Mouse (Mus musculus) forebrain, embryonic 12.5 days (tissue): Measurements from ENCODE around the gene Psmd1. TPM values are rescaled to one million over a fixed set of nuclear protein-coding genes. Genes with fewer than 3 reads are reported as not detected.

ENCODE experiments used
- ATAC-seq: fragments of 200-750 bp; cut with Nextera tagmentation; 2 replicates; pipeline ENCODE4 v1.8.0; 2017; ENCODE audit warnings: moderate TSS enrichment; ENCODE audit not compliant: low FRiP score
- H3K27ac ChIP-seq: fragments of 300-500 bp; sonication (generic); 2 replicates; pipeline ENCODE4 v1.5.1; 2016; ENCODE audit warnings: mild to moderate bottlenecking
- H3K27me3 ChIP-seq: fragments of 300-500 bp; sonication (generic); 2 replicates; pipeline ENCODE4 v1.6.1; 2016; ENCODE audit warnings: mild to moderate bottlenecking
- H3K36me3 ChIP-seq: fragments of 300-500 bp; sonication (generic); replicated peaks from 2 replicates; pipeline ENCODE4 v1.6.1; 2016; ENCODE audit warnings: mild to moderate bottlenecking
- H3K4me1 ChIP-seq: fragments of 300-500 bp; sonication (generic); 2 replicates; pipeline ENCODE4 v1.6.1; 2016
- H3K4me2 ChIP-seq: fragments of 300-500 bp; sonication (generic); 2 replicates; pipeline ENCODE4 v1.6.1; 2016; ENCODE audit warnings: mild to moderate bottlenecking, moderate library complexity
- H3K4me3 ChIP-seq: fragments of 300-500 bp; sonication (generic); replicated peaks from 2 replicates; pipeline ENCODE4 v1.5.1; 2016; ENCODE audit warnings: mild to moderate bottlenecking
- H3K9ac ChIP-seq: fragments of 300-500 bp; sonication (generic); 2 replicates; pipeline ENCODE4 v1.6.1; 2016; ENCODE audit warnings: mild to moderate bottlenecking
- H3K9me3 ChIP-seq: fragments of 300-500 bp; sonication (generic); 2 replicates; pipeline ENCODE4 v1.6.1; 2016
- WGBS: fragments of 180-500 bp; shearing (Covaris S2); methylation state at CpG from one replicate; pipeline ENCODE4 v1.1.7; 2016; 5-methylcytosine and 5-hydroxymethylcytosine counted together
- polyA plus RNA-seq: library from polyadenylated mRNA; unstranded; fragments of >200 nt; fragmentation: Nextera tagmentation; extraction: Ambion mirVana; gene quantifications from 2 replicates; pipeline ENCODE4 v1.2.1, GENCODE M21; 2016

Psmd1 gene
- polyA plus RNA-seq, 1 experiment from 2014 or later = 202 TPM

GRCm38 (mm10) chr1:86178462-86179253 lies 114.5 kb downstream of the Psmd1 start:
- no peaks in the 10 kb centered on the region for H3K4me1 ChIP-seq
- no peak overlapping the region for H3K9ac ChIP-seq
- H3K27me3 ChIP-seq = no peaks in the 10 kb centered on the region
- peak; percentile 57 for ATAC-seq
- H3K4me2 ChIP-seq = no peak overlapping the region
- peaks cover 45% of the 10 kb centered on the region for H3K36me3 ChIP-seq
- WGBS = 45% methylated on average over 7 of the region's 7 CpGs
- no peak overlapping the region for H3K27ac ChIP-seq
- H3K4me3 ChIP-seq = no peak overlapping the region
- H3K9me3 ChIP-seq = no peaks in the 10 kb centered on the region

- peaks cover 14% of the 10 kb centered on the region for H3K36me3 ChIP-seq
- H3K4me1 ChIP-seq = no peaks in the 10 kb centered on the region
- H3K27me3 ChIP-seq = no peaks in the 10 kb centered on the region
- WGBS = 85% methylated on average over 5 of the region's 5 CpGs
- H3K9me3 ChIP-seq = no peaks in the 10 kb centered on the region
- no peak overlapping the region for H3K27ac ChIP-seq
- no peak overlapping the region for H3K9ac ChIP-seq
- ATAC-seq = no peak
- H3K4me2 ChIP-seq = no peak overlapping the region
- no peak overlapping the region for H3K4me3 ChIP-seq
Observed at GRCm38 (mm10) chr1:86182004-86182709, 118.0 kb downstream of the Psmd1 start.

DNA sequence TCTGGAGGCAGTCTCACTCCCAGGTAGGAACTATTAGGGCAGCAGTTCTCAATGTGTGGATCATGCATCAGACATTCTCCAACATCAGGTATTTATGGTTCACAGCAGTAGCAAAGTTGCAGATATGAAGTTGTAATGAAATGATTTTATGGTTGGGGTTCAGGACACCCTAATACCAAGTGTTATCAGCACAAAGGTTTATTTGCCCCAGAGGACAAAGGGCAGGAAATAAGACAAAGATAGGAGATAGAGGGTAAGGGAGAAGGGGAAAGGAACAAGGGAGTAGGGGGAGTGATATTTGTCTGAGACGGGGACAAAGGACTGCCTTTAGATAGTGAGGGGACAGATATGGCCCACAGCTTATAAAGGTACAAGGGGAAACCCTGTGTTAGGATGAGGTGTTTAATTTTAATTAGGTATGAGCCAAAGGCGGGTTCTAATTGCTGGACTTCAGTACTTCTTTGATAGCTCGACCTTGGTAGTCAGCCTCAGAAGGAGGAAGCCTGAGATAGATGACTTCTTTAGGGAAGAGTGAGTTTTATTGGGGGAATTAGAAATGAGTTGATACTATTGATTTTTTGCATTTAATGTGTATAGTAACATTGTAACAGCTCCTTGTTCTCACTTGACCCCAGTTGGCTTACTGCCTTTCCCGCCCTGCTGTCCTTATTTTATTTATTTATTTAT lies 119.5 kb downstream of the Psmd1 start:
- H3K4me2 ChIP-seq = no peak overlapping the region
- ATAC-seq = no peak
- H3K27me3 ChIP-seq = no peaks in the 10 kb centered on the region
- H3K27ac ChIP-seq = no peak overlapping the region
- 92% methylated on average over 4 of the region's 4 CpGs for WGBS
- no peak overlapping the region for H3K9ac ChIP-seq
- no peaks in the 10 kb centered on the region for H3K4me1 ChIP-seq
- no peaks in the 10 kb centered on the region for H3K9me3 ChIP-seq
- H3K4me3 ChIP-seq = no peak overlapping the region
- H3K36me3 ChIP-seq = peaks cover 1% of the 10 kb centered on the region

- H3K4me1 ChIP-seq = no peaks in the 10 kb centered on the region
- no peaks in the 10 kb centered on the region for H3K27me3 ChIP-seq
- H3K27ac ChIP-seq = no peak overlapping the region
- H3K4me2 ChIP-seq = no peak overlapping the region
- H3K9me3 ChIP-seq = no peaks in the 10 kb centered on the region
- no peak overlapping the region for H3K9ac ChIP-seq
- ATAC-seq = no peak
- H3K4me3 ChIP-seq = no peak overlapping the region
- 89% methylated on average over 7 of the region's 7 CpGs for WGBS
- peaks cover 21% of the 10 kb centered on the region for H3K36me3 ChIP-seq
Observed at GRCm38 (mm10) chr1:86186762-86187161, 122.6 kb downstream of the Psmd1 start.

DNA sequence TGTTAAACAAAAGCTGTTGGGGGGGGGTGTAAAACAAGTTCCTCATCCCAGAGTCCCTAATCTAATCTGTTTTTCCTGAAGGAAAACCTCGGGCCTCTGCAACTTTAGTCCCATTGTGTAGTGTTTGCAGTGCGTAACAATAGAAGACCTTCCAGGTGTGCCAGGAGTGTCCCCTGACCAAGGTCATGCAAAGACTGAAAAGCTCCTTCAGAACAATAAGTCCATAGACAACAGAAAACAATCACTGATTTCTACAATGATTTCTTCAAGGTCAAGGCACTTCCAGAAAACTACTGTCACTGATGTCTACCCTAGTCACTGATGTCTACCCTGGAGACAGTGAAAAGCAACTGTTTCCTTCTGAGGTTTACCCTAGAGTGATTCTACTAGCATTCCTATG lies 123.7 kb downstream of the Psmd1 start:
- no peaks in the 10 kb centered on the region for H3K27me3 ChIP-seq
- 75% methylated on average over 2 of the region's 2 CpGs for WGBS
- no peak for ATAC-seq
- H3K4me3 ChIP-seq = no peak overlapping the region
- no peak overlapping the region for H3K4me2 ChIP-seq
- no peak overlapping the region for H3K27ac ChIP-seq
- no peak overlapping the region for H3K9ac ChIP-seq
- no peaks in the 10 kb centered on the region for H3K9me3 ChIP-seq
- H3K36me3 ChIP-seq = peaks cover 21% of the 10 kb centered on the region
- no peaks in the 10 kb centered on the region for H3K4me1 ChIP-seq

- H3K4me3 ChIP-seq = no peak overlapping the region
- H3K27me3 ChIP-seq = no peaks in the 10 kb centered on the region
- ATAC-seq = no peak
- no peak overlapping the region for H3K4me2 ChIP-seq
- H3K4me1 ChIP-seq = no peaks in the 10 kb centered on the region
- no peak overlapping the region for H3K9ac ChIP-seq
- no peaks in the 10 kb centered on the region for H3K9me3 ChIP-seq
- H3K27ac ChIP-seq = no peak overlapping the region
- 88% methylated on average over 2 of the region's 2 CpGs for WGBS
- H3K36me3 ChIP-seq = peaks cover 21% of the 10 kb centered on the region
Observed at GRCm38 (mm10) chr1:86188271-86188670, 124.1 kb downstream of the Psmd1 start.

Other genes starting within 250 kb of the Psmd1 start
- 116 and 119 TPM in 2 replicates for gene Itm2c, start 170.1 kb upstream of the Psmd1 start, polyA plus RNA-seq
- 2.4 and 3.7 TPM in 2 replicates for gene 4933407L21Rik, start 135.9 kb upstream of the Psmd1 start, polyA plus RNA-seq
- 0.05 TPM in 1 of 2 replicates, not detected in the other for gene Gpr55, start 103.4 kb upstream of the Psmd1 start, polyA plus RNA-seq
- gene Spata3, start 47.6 kb upstream of the Psmd1 start, polyA plus RNA-seq = not detected in 2 replicates
- 0.43 and 0.73 TPM in 2 replicates for gene 2810459M11Rik, start 18.5 kb upstream of the Psmd1 start, polyA plus RNA-seq
- 0.44 and 0.75 TPM in 2 replicates for gene Htr2b, start 47.6 kb downstream of the Psmd1 start, polyA plus RNA-seq
- gene Gm21972, start 69.2 kb downstream of the Psmd1 start, polyA plus RNA-seq = 0.54 TPM in 1 of 2 replicates, not detected in the other
- gene Armc9, start 90.4 kb downstream of the Psmd1 start, polyA plus RNA-seq = 36.8 and 38.6 TPM in 2 replicates
- 2.6 and 3.0 TPM in 2 replicates for gene B3gnt7, start 238.4 kb downstream of the Psmd1 start, polyA plus RNA-seq